Mouse (Mus musculus) adrenal gland, postnatal 10 days (tissue): ENCODE data around the gene Rnf31. TPM values are rescaled to one million over a fixed set of nuclear protein-coding genes. Genes with fewer than 3 reads are reported as not detected.

Experiments used
- DNase-seq: peaks from one replicate; pipeline ENCODE4 v3.0.0; 2021; ENCODE audit warnings: mixed read lengths
- long read RNA-seq, 2 experiments: library from polyadenylated mRNA; stranded (forward); transcript quantifications; one replicate each; pipeline ENCODE4 v2.0.0; 2021
- total RNA-seq, 2 experiments: library from RNA; stranded (reverse); gene quantifications; 2 replicates each; pipeline ENCODE4 v1.2.3; 2021

Gene Rnf31
- total RNA-seq = 10 to 100 TPM; 26.7 to 36.2 TPM
- long read RNA-seq, experiment 1, partial matches to known transcripts = 4 of 4 reads
- long read RNA-seq, experiment 1, other reads (novel, unspliced or antisense) = 0 of 4 reads
- long read RNA-seq, experiment 2, partial matches to known transcripts = 5 of 10 reads
- long read RNA-seq, experiment 2, other reads (novel, unspliced or antisense) = 1 of 10 reads

GRCm38 (mm10) chr14:55591331-55591891 is at the start of gene Rnf31:
Rnf31 (plus strand) TSS chr14:55591708.
- peak; percentile 96 for DNase-seq

- no peak for DNase-seq
Observed at GRCm38 (mm10) chr14:55542268-55542667, 49.2 kb upstream of the Rnf31 start.

- peak; percentile 40 for DNase-seq
Observed at GRCm38 (mm10) chr14:55544334-55544733, 47.2 kb upstream of the Rnf31 start.

- no peak for DNase-seq
Observed at GRCm38 (mm10) chr14:55550191-55550590, 41.3 kb upstream of the Rnf31 start.

DNA sequence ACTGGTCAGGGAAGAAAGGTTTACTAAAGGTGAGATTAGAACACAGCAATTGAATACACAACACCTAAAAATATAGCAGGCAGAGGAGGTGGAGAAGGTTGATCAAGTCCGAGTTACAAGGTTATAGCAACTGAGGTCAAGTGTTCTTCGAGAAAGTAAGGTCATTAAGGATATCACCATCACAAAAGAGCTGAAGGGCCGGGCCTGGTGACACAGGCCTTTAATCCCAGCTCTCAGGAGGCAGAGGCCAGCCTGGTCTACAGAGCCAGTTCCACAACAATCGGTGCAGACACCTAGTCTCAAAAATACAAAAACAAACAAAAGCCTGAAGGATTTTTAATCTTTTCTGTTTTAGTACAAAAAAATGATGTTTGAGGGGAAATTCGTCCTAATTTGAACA is 40.2 kb upstream of the Rnf31 start:
- DNase-seq = no peak

DNA sequence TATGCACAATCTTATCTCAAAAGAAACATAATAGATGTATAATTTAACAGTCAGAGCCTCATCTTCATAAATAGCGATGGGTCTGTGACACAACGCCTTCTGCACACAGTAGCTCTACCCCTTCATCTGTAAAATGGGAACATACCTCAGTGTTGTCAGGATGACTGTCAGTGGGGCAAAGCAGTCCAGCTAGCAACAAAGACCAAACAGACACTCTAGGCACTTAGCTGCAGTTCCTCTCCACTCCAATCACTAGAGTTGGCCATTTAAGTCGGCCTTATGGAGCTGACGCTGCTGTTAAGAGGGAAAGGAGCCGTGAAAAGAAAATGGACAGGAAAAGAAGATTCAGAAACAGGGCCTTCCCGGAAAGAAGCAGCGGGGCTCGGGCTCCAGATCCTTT is 39.7 kb upstream of the Rnf31 start:
- no peak for DNase-seq

DNA sequence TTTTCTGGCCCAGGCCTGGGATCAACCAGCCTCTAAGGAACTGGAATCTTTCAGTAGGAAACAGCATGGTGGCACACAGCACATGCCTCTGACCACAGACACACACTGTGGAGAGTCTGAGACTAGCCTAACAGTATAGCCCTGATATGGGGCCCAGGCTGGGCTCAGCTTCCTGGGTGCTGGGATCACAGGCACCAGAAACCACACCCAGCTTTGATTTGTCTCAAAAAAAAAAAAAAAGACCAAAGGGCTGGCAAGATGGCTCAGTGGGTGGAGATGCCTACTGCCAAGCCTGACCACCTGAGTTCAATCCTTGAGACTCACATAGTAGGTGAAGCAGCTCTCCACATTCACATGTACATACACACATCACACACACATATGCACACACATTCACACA is 36.9 kb upstream of the Rnf31 start:
- DNase-seq = no peak

DNA sequence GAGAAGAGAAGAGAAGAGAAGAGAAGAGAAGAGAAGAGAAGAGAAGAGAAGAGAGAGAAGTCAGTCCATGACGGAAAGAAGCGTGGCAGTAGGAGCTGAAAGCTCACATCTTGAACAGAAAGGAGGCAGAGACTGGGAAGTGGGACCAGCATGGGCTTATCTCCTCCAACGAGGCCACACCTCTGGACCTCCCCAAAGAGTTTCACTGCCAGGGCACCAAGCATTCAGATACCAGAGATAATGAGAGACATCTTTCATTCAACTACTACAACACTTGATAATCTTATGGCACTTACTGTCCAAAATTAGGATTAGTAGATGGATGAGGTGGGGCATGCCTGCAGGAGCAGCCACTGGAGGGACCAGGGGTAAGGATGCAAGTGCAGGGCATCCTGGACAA is 35.7 kb upstream of the Rnf31 start:
- DNase-seq = no peak

GRCm38 (mm10) chr14:55557003-55557402 is 34.5 kb upstream of the Rnf31 start:
- peak; percentile 86 for DNase-seq

GRCm38 (mm10) chr14:55557587-55557986 is 33.9 kb upstream of the Rnf31 start:
- DNase-seq = no peak

DNA sequence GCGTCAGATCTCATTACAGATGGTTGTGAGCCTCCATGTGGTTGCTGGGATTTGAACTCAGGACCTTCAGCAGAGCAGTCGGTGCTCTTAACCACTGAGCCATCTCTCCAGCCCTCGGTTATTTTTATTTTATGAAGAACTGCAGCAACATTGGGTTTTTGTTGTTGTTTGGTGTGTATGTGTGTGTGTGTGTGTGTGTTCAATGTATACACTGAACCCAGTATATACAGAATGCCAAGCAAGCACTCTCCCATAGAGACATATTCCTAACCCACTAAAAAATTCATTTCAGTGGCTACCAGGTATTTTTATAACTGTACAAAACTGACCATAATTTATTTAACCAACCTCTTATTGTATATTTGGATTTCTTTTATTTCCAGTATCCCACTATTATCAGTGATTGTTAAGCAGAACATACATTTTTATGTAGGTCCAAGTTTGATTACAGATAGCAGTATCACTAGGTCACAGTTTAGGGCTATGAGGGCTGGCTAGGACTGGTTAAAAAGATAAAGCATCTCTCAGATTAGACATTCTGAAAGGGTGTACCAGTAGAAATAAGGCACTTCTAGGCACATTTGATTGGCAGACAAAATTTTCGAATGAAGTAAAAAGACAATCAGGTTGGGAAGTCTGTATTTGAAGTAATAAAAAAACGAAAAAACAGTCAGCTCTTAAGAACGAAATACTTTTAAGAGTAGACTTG is 32.6 kb upstream of the Rnf31 start:
- DNase-seq = no peak

DNA sequence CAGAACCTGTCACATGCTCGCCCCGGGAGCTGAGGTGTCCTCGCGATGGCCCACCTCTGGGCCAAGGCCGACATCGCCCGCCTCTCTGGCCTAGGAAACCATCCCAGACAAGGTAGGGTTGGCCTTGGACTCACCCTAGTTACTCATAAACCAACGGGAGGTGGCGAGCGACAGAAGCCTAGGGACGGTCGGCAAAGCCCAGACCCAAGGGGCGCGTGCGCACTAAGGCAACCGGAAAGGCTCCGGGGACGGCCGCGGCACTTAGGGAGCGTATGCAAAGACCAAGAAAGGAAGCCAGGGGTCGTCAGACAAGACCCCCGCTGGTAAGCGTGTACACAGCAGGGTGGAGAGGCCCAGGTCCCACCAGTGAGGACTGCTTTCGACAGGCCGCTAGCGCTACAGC is 31.7 kb upstream of the Rnf31 start, which contains the start of gene Dcaf11:
TSS of gene Dcaf11 (plus strand) at position 208 of the 403 bp plus-strand sequence.
- DNase-seq = peak; percentile 94

DNA sequence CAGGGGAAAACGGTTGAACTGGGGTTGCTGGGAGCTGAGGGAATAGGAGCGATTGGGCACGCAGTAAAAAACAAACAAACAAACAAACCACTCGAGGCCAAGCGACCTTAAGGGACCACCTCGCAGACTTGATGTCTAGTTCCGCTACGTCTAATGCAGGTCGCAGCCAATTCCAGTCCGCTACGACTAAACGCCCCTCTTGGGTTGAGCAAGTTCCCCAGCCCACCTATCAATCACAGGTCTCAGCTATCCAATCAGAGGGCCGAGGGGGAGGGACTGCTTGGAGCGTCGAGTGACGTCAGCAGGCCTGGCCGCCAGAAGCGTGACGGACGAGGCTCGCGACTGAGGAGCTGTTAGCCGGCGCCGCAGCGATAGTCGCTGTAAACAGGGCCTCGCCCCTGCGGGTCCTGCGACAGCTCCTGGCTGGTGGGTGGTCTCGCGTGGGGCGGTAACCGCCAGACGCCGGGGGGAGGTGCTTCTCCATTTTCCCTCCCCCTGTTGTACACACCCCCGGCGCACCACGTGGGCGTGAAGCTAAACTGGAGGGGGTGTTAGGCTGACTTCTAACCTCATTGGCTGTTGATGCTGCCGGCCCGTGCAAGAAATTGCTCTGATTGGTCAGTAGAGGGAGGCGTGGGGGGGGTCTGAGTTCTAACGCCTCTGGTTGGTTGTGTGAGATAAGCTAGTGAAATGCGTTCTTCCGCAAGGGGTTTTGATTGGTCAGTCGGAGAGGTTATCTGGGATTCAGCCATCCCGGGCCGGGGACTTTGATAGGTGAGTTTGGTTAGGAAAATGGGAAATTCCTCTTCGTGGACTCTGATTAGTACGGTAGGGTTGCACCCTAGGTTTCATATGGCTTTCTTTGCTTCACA is 31.1 kb upstream of the Rnf31 start, which contains the start of gene A730061H03Rik:
TSS of gene A730061H03Rik (minus strand) at position 205 of the 872 bp plus-strand sequence.
- DNase-seq = peak; percentile 98

- DNase-seq = no peak
Observed at GRCm38 (mm10) chr14:55561860-55562259, 29.6 kb upstream of the Rnf31 start.

- no peak for DNase-seq
Observed at GRCm38 (mm10) chr14:55563249-55563648, 28.3 kb upstream of the Rnf31 start.

- no peak for DNase-seq
Observed at GRCm38 (mm10) chr14:55565748-55566147, 25.8 kb upstream of the Rnf31 start.

GRCm38 (mm10) chr14:55567496-55567895 is 24.0 kb upstream of the Rnf31 start:
- no peak for DNase-seq

- DNase-seq = no peak
Observed at GRCm38 (mm10) chr14:55570588-55570987, 20.9 kb upstream of the Rnf31 start.

GRCm38 (mm10) chr14:55571760-55572159 is 19.7 kb upstream of the Rnf31 start:
- no peak for DNase-seq

DNA sequence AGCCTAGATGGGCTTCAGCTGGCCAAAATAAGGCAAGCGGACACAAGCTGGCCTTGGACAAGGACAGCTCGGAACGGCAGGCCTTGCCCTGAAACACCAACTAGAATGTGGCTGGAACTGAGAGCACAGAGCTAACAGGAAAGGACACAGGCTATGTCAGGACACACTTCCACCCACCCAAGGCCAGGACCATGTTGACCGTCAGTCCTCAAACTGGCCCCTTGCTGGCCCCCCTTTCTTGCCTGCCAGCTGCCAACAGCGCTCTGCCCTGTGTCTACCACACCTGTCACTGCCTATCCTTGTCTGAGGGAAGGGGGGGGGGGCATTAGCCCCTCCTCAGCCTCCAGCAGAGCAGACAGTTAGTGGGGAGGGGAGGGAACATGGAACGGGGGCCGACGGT is 16.2 kb upstream of the Rnf31 start, which contains the start of gene Fitm1:
TSS of gene Fitm1 (plus strand) at position 316 of the 400 bp plus-strand sequence.
- no peak for DNase-seq

- DNase-seq = no peak
Observed at GRCm38 (mm10) chr14:55575711-55576110, 15.8 kb upstream of the Rnf31 start.

GRCm38 (mm10) chr14:55576376-55576775 is 15.1 kb upstream of the Rnf31 start:
- no peak for DNase-seq
